Mouse (Mus musculus) layer of hippocampus, adult 2 months (tissue): ENCODE results near the gene Il1b. TPM values are rescaled to one million over a fixed set of nuclear protein-coding genes. Genes with fewer than 3 reads are reported as not detected.

Experiments
- DNase-seq, 2 experiments: peaks; one replicate each; pipeline ENCODE4 v3.0.0; 2022; ENCODE audit warnings: low spot score in 2 of 2
- H3K27ac ChIP-seq: fragments of 200-600 bp; 2 replicates; pipeline ENCODE4 v1.8.1; 2022
- H3K4me3 ChIP-seq: fragments of 200-600 bp; 2 replicates; pipeline ENCODE4 v1.8.1; 2022; ENCODE audit warnings: mild to moderate bottlenecking
- CTCF ChIP-seq: fragments of 200-600 bp; conservative IDR thresholded peaks from 2 replicates; pipeline ENCODE4 v1.8.1; 2022; ENCODE audit warnings: antibody characterized with exemption, mild to moderate bottlenecking, moderate library complexity
- total RNA-seq, 2 experiments: library from RNA; stranded (reverse); gene quantifications; 2 replicates each; pipeline ENCODE4 v1.2.3; 2021

Il1b gene
- total RNA-seq, 2 experiments from 2014 or later, result not detected

GRCm38 (mm10) chr2:129390161-129390560 lies 19.2 kb upstream of the Il1b start:
- no peak for DNase-seq
- Histone ChIP-seq H3K27ac (no peak overlapping the region), H3K4me3 (no peak overlapping the region)
- TF ChIP-seq CTCF, result no peak

DNA sequence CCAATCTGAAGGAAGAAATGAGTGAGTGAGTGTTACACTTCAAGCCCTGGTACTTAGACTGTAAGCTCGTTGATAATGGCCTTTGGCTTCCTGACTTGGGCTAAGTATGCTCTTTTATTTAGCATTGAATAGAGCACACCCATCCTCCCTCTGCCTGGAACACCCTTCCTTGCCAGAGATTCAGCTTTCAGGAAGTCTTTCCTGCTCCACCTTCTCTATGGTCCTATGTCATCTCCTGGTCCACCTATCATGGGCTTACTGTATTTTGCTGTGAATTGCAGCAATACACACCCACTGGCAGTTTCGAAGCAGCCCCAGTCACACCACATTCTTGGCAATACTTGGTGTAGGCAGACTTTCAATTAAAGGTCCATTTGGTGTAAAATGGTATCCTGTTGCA lies 18.4 kb upstream of the Il1b start:
- TF ChIP-seq CTCF, result no peak

GRCm38 (mm10) chr2:129385331-129385730 lies 14.4 kb upstream of the Il1b start:
- TF ChIP-seq CTCF, result no peak
- Histone ChIP-seq H3K27ac (no peak overlapping the region), H3K4me3 (no peak overlapping the region)
- DNase-seq, result no peak

More for the DNA sequence above, 18.4 kb upstream of the Il1b start:
- no peak overlapping the region for H3K27ac ChIP-seq
- no peak for DNase-seq
- no peak overlapping the region for H3K4me3 ChIP-seq

DNA sequence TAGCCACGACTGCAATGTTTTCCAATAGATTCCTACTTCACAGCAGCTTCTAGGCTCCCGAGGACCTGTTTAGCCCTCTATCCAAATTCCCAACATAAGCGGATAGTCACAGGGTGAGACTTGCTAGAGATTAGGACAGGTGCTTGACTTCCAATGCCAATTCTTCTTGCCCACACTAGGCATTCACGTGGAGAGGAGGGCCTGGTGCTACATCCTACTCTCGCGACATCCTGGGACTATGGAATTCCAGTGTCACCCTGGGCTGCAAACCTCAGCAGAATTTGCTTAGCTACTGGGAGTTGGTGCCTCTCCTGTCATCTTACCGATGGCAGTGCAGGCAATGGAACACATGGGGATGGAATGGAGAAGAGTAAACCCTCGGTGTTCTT lies 13.3 kb upstream of the Il1b start:
- no peak for DNase-seq
- Histone ChIP-seq H3K4me3 (no peak overlapping the region), H3K27ac (no peak overlapping the region)
- no peak for TF ChIP-seq CTCF

DNA sequence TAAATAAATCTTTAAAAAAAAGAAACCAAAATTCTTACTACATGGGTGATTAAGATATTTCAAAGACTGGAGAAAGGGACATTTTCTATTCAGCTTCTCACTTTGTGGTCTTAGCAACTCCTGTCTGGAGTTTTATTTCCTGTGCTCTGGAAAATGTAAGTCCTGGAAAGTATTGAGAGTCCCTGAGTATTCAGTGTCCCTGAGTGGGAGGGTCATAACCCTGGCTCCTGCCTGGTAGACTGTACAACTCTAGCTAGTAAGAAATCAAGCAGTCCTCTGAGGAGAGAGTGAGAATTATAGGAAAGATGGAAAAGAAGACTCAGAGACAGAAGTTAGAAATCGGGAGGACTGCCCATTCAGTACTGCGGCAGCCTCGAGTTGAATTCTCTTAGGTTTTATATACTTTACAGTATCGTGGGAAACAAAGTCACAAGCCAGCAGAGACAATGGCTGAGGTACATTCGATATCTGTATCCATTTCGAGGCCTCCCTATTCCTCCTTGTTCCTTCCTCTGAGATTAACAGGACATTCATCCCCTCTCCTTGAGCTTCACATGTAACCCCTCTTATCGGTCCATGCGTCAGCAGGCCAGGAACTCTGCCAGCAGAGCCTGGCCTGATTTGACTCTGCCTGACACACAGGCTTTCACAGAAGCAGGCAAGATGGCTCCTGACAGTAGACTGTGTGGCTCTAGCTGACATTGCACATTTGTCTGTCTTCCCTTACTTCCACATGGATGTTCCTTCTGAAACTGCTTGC lies 12.8 kb upstream of the Il1b start:
- Histone ChIP-seq H3K27ac (no peak overlapping the region), H3K4me3 (no peak overlapping the region)
- TF ChIP-seq CTCF, result no peak
- DNase-seq, result no peak

- DNase-seq, result no peak
- peak overlapping the region; percentile 36; the same call in 1 of the 2 replicates for H3K27ac ChIP-seq
- no peak for TF ChIP-seq CTCF
- no peak overlapping the region for H3K4me3 ChIP-seq
These were observed 10.0 kb upstream of the Il1b start for GRCm38 (mm10) chr2:129380746-129381474.

DNA sequence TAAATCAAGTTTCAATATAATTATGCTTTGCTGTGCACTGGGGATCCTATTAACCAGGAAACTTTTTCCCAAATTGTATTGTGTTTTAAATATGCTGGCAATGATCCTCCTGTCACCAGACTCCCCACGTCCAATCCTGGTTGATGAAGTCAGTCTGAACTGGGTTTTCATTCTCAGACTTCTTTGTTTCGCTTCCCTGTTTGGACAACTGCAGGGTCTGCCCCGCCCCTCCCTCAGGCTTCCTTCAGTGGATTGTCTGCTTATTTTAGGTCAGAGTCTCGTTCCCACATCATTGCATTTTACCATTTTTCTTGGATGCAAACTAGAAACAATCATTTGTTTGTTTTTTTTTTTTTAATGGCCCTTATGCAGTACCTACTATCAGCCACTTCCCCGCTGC lies 9.3 kb upstream of the Il1b start:
- Histone ChIP-seq H3K4me3 (no peak overlapping the region), H3K27ac (peak overlapping the region; percentile 36; the same call in 1 of the 2 replicates)
- no peak for TF ChIP-seq CTCF
- no peak for DNase-seq

- DNase-seq, result no peak
- no peak for TF ChIP-seq CTCF
- no peak overlapping the region for H3K4me3 ChIP-seq
- no peak overlapping the region for H3K27ac ChIP-seq
These were observed 2.4 kb upstream of the Il1b start for GRCm38 (mm10) chr2:129373307-129373706.

DNA sequence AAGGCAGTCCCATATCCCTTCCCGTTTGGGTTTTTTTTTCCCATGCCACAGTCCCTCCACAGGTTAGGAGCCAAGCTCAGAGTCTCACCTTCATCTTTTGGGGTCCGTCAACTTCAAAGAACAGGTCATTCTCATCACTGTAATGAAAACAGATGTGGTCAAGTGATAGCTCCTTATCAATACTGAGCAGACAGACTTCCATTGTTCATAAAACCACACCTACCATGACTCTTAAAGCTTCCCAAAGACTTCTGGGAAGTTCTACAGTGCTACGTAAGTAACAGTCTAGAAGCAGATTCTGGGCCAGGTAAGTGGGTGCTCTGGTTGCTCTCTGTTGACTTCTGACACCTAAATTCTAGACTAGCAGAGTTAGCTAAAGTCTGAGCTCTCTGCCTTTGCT lies 1.3 kb downstream of the Il1b start:
- no peak overlapping the region for H3K4me3 ChIP-seq
- no peak for DNase-seq
- H3K27ac ChIP-seq, result no peak overlapping the region
- TF ChIP-seq CTCF, result no peak

DNA sequence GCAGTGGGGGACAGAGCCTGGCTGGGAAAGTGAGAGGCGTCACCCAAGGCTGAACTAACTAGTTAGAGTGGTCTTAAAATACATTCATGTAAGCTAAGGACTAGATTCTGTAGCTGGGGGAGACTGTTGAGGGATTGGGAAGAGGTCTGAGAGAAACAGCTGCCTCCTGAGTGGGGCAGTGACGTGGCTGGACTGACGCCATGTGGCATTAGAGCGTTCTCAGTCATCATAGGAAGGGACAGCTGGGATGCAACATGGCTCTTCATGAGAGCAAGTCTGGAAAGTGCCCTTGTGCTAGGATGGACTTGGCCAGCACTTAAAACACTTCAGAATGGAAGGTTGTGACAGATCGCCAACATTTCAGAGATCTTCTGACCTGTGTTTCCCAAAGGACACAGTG lies 2.1 kb downstream of the Il1b start:
- H3K4me3 ChIP-seq, result no peak overlapping the region
- TF ChIP-seq CTCF, result no peak
- no peak overlapping the region for H3K27ac ChIP-seq
- DNase-seq, result no peak

DNA sequence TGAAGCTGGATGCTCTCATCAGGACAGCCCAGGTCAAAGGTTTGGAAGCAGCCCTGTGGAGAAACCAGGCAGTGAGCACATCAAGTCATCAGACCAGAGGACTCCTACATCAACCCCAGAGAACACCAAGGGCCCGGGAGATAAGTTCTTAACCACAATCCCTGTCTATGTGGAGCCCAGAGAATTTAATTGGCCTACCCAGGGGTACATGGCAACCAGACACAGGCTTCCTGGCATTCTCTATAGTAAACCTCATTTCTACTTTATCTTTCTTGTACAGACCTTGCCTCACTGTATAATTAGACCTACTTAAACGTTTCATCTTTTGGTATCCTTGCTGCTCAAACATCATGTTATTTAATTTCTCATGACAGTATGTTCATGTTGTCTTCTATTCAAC lies 2.8 kb downstream of the Il1b start:
- TF ChIP-seq CTCF, result no peak
- Histone ChIP-seq H3K4me3 (no peak overlapping the region), H3K27ac (no peak overlapping the region)
- no peak for DNase-seq

DNA sequence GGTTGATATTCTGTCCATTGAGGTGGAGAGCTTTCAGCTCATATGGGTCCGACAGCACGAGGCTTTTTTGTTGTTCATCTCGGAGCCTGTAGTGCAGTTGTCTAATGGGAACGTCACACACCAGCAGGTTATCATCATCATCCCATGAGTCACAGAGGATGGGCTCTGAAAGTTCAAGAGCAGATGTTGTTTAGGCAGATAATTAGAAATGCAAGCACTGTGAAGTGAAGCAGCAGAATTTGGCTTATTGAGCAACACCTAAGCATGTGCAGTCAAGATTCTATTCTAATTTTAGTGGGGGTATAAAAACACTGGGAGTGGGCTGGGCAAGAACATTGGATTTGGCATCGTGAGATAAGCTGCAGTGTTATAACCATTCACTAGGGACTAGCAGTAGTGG lies 3.7 kb downstream of the Il1b start:
- DNase-seq, result no peak
- no peak overlapping the region for H3K4me3 ChIP-seq
- TF ChIP-seq CTCF, result no peak
- no peak overlapping the region for H3K27ac ChIP-seq

GRCm38 (mm10) chr2:129360975-129361560 lies 9.9 kb downstream of the Il1b start:
- no peak overlapping the region for H3K4me3 ChIP-seq
- peak overlapping the region; percentile 78 for H3K27ac ChIP-seq
- DNase-seq, result no peak
- no peak for TF ChIP-seq CTCF
